Mouse (Mus musculus) cerebellum, adult 11-12 months (tissue): ENCODE results near the gene Serinc1.
A peak's percentile ranks its signal among the peaks of the same experiment; 100 is the strongest.
"Not testable (repeated sequence)": the region's sequence is repeated elsewhere in the genome, so short reads cannot be mapped to it uniquely, and the experiment has no call there.

Experiments used
- DNase-seq: peaks from one replicate; pipeline ENCODE4 v3.0.0; 2022

Serinc1 gene

GRCm38 (mm10) chr10:57532218-57533101 is at the start of gene Serinc1:
TSS of gene Serinc1 (minus strand) at chr10:57532530.
- peak; percentile 94 for DNase-seq

GRCm38 (mm10) chr10:57576721-57577120 is 44.4 kb upstream of the Serinc1 start:
- DNase-seq = no peak

GRCm38 (mm10) chr10:57572130-57572529 is 39.8 kb upstream of the Serinc1 start:
- peak; percentile 61 for DNase-seq

- peak; percentile 42 for DNase-seq
Observed at GRCm38 (mm10) chr10:57571211-57571730, 38.9 kb upstream of the Serinc1 start.

- DNase-seq = no peak
Observed at GRCm38 (mm10) chr10:57569023-57569931, 36.9 kb upstream of the Serinc1 start.

GRCm38 (mm10) chr10:57566221-57566620 is 33.9 kb upstream of the Serinc1 start:
- DNase-seq = no peak

- no peak for DNase-seq
Observed at GRCm38 (mm10) chr10:57557597-57557996, 25.3 kb upstream of the Serinc1 start.

- no peak for DNase-seq
Observed at GRCm38 (mm10) chr10:57553719-57554118, 21.4 kb upstream of the Serinc1 start.

- DNase-seq = no peak
Observed at GRCm38 (mm10) chr10:57549631-57550030, 17.3 kb upstream of the Serinc1 start.

GRCm38 (mm10) chr10:57543890-57544289 is 11.6 kb upstream of the Serinc1 start:
- DNase-seq = not testable (repeated sequence)

- DNase-seq = no peak
Observed at GRCm38 (mm10) chr10:57531616-57532217, 613 bp downstream of the Serinc1 start.

- no peak for DNase-seq
Observed at GRCm38 (mm10) chr10:57531076-57531475, 1.3 kb downstream of the Serinc1 start.

GRCm38 (mm10) chr10:57526469-57526868 is 5.9 kb downstream of the Serinc1 start:
- DNase-seq = no peak

GRCm38 (mm10) chr10:57515278-57515677 is 17.1 kb downstream of the Serinc1 start:
- no peak for DNase-seq

- DNase-seq = no peak
Observed at GRCm38 (mm10) chr10:57514616-57515015, 17.7 kb downstream of the Serinc1 start.

GRCm38 (mm10) chr10:57499414-57500156 is 32.7 kb downstream of the Serinc1 start:
- no peak for DNase-seq

- no peak for DNase-seq
Observed at GRCm38 (mm10) chr10:57492050-57492449, 40.3 kb downstream of the Serinc1 start.

- no peak for DNase-seq
Observed at GRCm38 (mm10) chr10:57488591-57488990, 43.7 kb downstream of the Serinc1 start.

- DNase-seq = no peak
Observed at GRCm38 (mm10) chr10:57487201-57487600, 45.1 kb downstream of the Serinc1 start.

GRCm38 (mm10) chr10:57486542-57487071 is 45.7 kb downstream of the Serinc1 start:
- DNase-seq = no peak

- DNase-seq = peak; percentile 97
Observed at GRCm38 (mm10) chr10:57485908-57486541, 46.3 kb downstream of the Serinc1 start, which contains the start of gene Hsf2. TSS of gene Hsf2 (plus strand) at chr10:57486385.
